Mouse (Mus musculus): ENCODE results near the gene Rbpjl. TPM values are rescaled to one million over a fixed set of nuclear protein-coding genes. Genes with fewer than 3 reads are reported as not detected.
A peak's percentile ranks its signal among the peaks of the same experiment; 100 is the strongest.

The Rbpjl gene
- polyA plus RNA-seq, 1 experiment from 2014 or later, result not detected

DNA sequence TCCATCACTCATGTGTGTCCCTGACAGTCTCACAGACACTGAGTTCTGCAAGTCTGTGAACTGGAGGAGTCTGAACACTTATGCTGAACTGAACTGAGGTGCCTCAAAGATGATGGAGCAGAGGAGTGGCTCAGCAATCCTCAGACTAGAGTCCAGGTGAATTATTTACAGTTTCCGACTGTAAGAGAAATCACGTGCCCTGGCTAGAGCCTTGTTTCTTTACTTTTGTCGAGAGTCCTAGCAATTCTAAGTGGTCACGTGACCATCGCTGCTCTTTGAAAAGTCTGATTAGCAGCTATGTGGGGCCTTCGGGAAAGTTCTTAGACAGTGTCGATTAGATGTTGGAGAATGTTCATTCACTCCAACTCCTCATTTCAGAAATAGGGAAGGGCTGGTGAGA is 55.0 kb downstream of the Rbpjl start:
- H3K4me1 ChIP-seq (ENCODE audit: control insufficient read depth, insufficient read depth, low read length), result peaks cover 16% of the 10 kb centered on the region
- no peak for ATAC-seq (ENCODE audit: low FRiP score, low TSS enrichment)
- no peak overlapping the region for H3K4me3 ChIP-seq (replicated peaks; ENCODE audit: low read depth, low read length)
- H3K9me3 ChIP-seq (ENCODE audit: control insufficient read depth, low read length), result no peaks in the 10 kb centered on the region
- no peak overlapping the region for H3K4me2 ChIP-seq (ENCODE audit: low read length)
- H3K27me3 ChIP-seq (ENCODE audit: control insufficient read depth, insufficient read depth, low read length), result no peaks in the 10 kb centered on the region
- peaks cover 4% of the 10 kb centered on the region; the same call in 1 of the 2 replicates for H3K36me3 ChIP-seq (ENCODE audit: control insufficient read depth, insufficient read depth, low read length)
- no peak overlapping the region for H3K27ac ChIP-seq (replicated peaks; ENCODE audit: low read depth, low read length)
- no peak for DNase-seq
- H3K9ac ChIP-seq (replicated peaks; ENCODE audit: low read length), result no peak overlapping the region
- WGBS, result 74% methylated on average over 7 of the region's 7 CpGs

DNA sequence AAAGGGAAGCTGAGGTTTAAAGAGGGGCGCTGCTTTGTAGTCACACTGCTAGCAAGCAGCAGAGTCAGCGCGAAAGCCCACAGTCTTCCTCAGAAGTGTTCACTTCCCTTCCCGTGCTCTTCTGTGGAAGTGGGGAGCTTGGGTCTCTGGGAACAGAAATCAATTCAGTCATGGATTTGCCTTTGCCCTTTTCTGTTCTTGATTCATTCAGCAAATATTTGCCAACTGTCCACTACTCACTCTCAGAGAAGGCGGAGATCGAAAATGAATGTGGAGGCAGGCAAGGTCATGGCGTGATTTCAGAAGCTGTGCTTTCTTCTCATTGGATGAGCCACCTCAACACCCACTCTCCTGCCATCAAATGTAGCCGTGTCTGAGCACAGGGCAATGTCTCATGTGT is 55.6 kb downstream of the Rbpjl start:
- H3K9ac ChIP-seq (replicated peaks; ENCODE audit: low read length), result no peak overlapping the region
- H3K4me3 ChIP-seq (replicated peaks; ENCODE audit: low read depth, low read length), result no peak overlapping the region
- H3K4me2 ChIP-seq (ENCODE audit: low read length), result no peak overlapping the region
- 86% methylated on average over 8 of the region's 8 CpGs for WGBS
- H3K27ac ChIP-seq (replicated peaks; ENCODE audit: low read depth, low read length), result no peak overlapping the region
- H3K9me3 ChIP-seq (ENCODE audit: control insufficient read depth, low read length), result no peaks in the 10 kb centered on the region
- H3K36me3 ChIP-seq (ENCODE audit: control insufficient read depth, insufficient read depth, low read length), result peaks cover 10% of the 10 kb centered on the region; the same call in 1 of the 2 replicates
- ATAC-seq (ENCODE audit: low FRiP score, low TSS enrichment) (no peak), DNase-seq (no peak)
- peaks cover 16% of the 10 kb centered on the region for H3K4me1 ChIP-seq (ENCODE audit: control insufficient read depth, insufficient read depth, low read length)
- H3K27me3 ChIP-seq (ENCODE audit: control insufficient read depth, insufficient read depth, low read length), result no peaks in the 10 kb centered on the region

DNA sequence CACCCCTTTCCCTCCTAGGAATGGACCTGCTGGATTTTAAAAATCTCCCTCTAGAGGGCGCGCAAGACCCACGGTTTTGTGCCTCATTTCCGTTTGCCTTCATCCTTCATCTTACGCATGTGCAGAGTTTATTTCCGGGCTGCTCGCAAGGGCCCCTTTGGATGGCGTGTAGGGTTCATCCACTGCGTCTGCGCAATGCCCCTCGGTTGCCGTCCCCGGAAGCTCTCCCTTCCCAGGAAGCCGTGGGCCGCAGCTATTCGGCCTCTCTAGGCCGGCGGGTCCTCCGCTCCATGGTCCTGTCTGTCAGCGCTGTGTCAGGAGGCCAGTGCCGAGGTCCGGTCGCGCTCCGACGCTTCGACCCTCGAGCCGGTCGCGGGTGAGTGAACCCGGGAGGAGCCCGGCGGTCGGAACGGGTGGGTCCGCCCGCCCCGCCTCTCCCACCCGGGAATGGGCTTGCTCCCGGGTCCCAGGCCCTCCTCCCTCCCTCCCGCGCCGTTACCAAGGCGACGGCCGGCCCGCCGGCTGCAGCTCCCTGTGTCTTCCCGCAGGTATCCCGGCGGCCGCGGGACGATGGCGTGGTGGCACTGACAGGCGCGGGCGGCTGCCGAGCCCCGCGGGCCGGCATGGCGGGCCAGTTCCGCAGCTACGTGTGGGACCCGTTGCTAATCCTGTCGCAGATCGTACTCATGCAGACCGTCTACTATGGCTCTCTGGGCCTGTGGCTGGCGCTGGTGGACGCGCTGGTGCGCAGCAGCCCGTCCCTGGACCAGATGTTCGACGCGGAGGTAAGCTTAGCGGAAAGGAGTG is 58.0 kb downstream of the Rbpjl start, which contains the start of gene Gm20458:
Gene Gm20458 (plus strand): TSS at position 223 of the 807 bp plus-strand sequence.
- peak; percentile 98 for DNase-seq
- ATAC-seq (ENCODE audit: low FRiP score, low TSS enrichment), result peak; percentile 98
- H3K4me3 ChIP-seq (replicated peaks; ENCODE audit: low read depth, low read length), result peak within 1 kb of the TSS; percentile 89
- peak within 1 kb of the TSS; percentile 94 for H3K27ac ChIP-seq (replicated peaks; ENCODE audit: low read depth, low read length)
- peak within 1 kb of the TSS; percentile 79 for H3K4me2 ChIP-seq (ENCODE audit: low read length)
- WGBS, result under 1% methylated on average over 79 of the region's 79 CpGs
- peaks cover 34% of the 10 kb centered on the region for H3K36me3 ChIP-seq (ENCODE audit: control insufficient read depth, insufficient read depth, low read length)
- no peaks in the 10 kb centered on the region for H3K27me3 ChIP-seq (ENCODE audit: control insufficient read depth, insufficient read depth, low read length)
- H3K9ac ChIP-seq (replicated peaks; ENCODE audit: low read length), result peak within 1 kb of the TSS; percentile 79
- H3K9me3 ChIP-seq (ENCODE audit: control insufficient read depth, low read length), result no peaks in the 10 kb centered on the region
- H3K4me1 ChIP-seq (ENCODE audit: control insufficient read depth, insufficient read depth, low read length), result peaks cover 16% of the 10 kb centered on the region

Small RNA genes within 50 kb of the gene (microRNA-seq; reads per million reads assigned to microRNA genes)
- not detected for gene Mir7678

Other genes with a start within 250 kb of the Rbpjl start
- 0.62 and 2.1 TPM in 2 replicates for gene Kcns1, start 232.0 kb upstream of the Rbpjl start, polyA plus RNA-seq (2014; fragmentation: Nextera tagmentation; extraction: Ambion mirVana)
- gene Wfdc5, start 220.4 kb upstream of the Rbpjl start, polyA plus RNA-seq (2014; fragmentation: Nextera tagmentation; extraction: Ambion mirVana), result not detected in 2 replicates
- not detected in 2 replicates for gene Wfdc12, start 212.5 kb upstream of the Rbpjl start, polyA plus RNA-seq (2014; fragmentation: Nextera tagmentation; extraction: Ambion mirVana)
- not detected in 2 replicates for gene Wfdc15a, start 203.0 kb upstream of the Rbpjl start, polyA plus RNA-seq (2014; fragmentation: Nextera tagmentation; extraction: Ambion mirVana)
- not detected in 2 replicates for gene Wfdc15b, start 181.5 kb upstream of the Rbpjl start, polyA plus RNA-seq (2014; fragmentation: Nextera tagmentation; extraction: Ambion mirVana)
- not detected in 2 replicates for gene Svs2, start 164.7 kb upstream of the Rbpjl start, polyA plus RNA-seq (2014; fragmentation: Nextera tagmentation; extraction: Ambion mirVana)
- gene Svs3b, start 146.5 kb upstream of the Rbpjl start, polyA plus RNA-seq (2014; fragmentation: Nextera tagmentation; extraction: Ambion mirVana), result not detected in 2 replicates
- gene Svs4, start 124.7 kb upstream of the Rbpjl start, polyA plus RNA-seq (2014; fragmentation: Nextera tagmentation; extraction: Ambion mirVana), result not detected in 2 replicates
- gene Svs3a, start 113.9 kb upstream of the Rbpjl start, polyA plus RNA-seq (2014; fragmentation: Nextera tagmentation; extraction: Ambion mirVana), result not detected in 2 replicates
- gene Svs6, start 86.4 kb upstream of the Rbpjl start, polyA plus RNA-seq (2014; fragmentation: Nextera tagmentation; extraction: Ambion mirVana), result not detected in 2 replicates
- gene Svs5, start 70.4 kb upstream of the Rbpjl start, polyA plus RNA-seq (2014; fragmentation: Nextera tagmentation; extraction: Ambion mirVana), result not detected in 2 replicates
- gene Slpi, start 14.0 kb upstream of the Rbpjl start, polyA plus RNA-seq (2014; fragmentation: Nextera tagmentation; extraction: Ambion mirVana), result not detected in 2 replicates
- gene Matn4, start 2.0 kb downstream of the Rbpjl start, polyA plus RNA-seq (2014; fragmentation: Nextera tagmentation; extraction: Ambion mirVana), result not detected in 2 replicates
- gene Sdc4, start 40.7 kb downstream of the Rbpjl start, polyA plus RNA-seq (2014; fragmentation: Nextera tagmentation; extraction: Ambion mirVana), result 2.4 and 4.9 TPM in 2 replicates
- 93.1 and 97.2 TPM in 2 replicates for gene Sys1, start 53.8 kb downstream of the Rbpjl start, polyA plus RNA-seq (2014; fragmentation: Nextera tagmentation; extraction: Ambion mirVana)
- gene Gm20458, start 57.8 kb downstream of the Rbpjl start, polyA plus RNA-seq (2014; fragmentation: Nextera tagmentation; extraction: Ambion mirVana), result 3.4 and 5.1 TPM in 2 replicates
- gene Trp53tg5, start 70.6 kb downstream of the Rbpjl start, polyA plus RNA-seq (2014; fragmentation: Nextera tagmentation; extraction: Ambion mirVana), result not detected in 2 replicates
- 11.4 and 11.8 TPM in 2 replicates for gene Dbndd2, start 83.0 kb downstream of the Rbpjl start, polyA plus RNA-seq (2014; fragmentation: Nextera tagmentation; extraction: Ambion mirVana)
- gene Pigt, start 94.4 kb downstream of the Rbpjl start, polyA plus RNA-seq (2014; fragmentation: Nextera tagmentation; extraction: Ambion mirVana), result 98.9 and 115 TPM in 2 replicates
- gene Wfdc2, start 159.3 kb downstream of the Rbpjl start, polyA plus RNA-seq (2014; fragmentation: Nextera tagmentation; extraction: Ambion mirVana), result 0.61 and 1.2 TPM in 2 replicates
- gene Spint3, start 170.3 kb downstream of the Rbpjl start, polyA plus RNA-seq (2014; fragmentation: Nextera tagmentation; extraction: Ambion mirVana), result not detected in 2 replicates
- gene Wfdc6a, start 182.3 kb downstream of the Rbpjl start, polyA plus RNA-seq (2014; fragmentation: Nextera tagmentation; extraction: Ambion mirVana), result not detected in 2 replicates
- gene Eppin, start 190.5 kb downstream of the Rbpjl start, polyA plus RNA-seq (2014; fragmentation: Nextera tagmentation; extraction: Ambion mirVana), result not detected in 2 replicates
- not detected in 2 replicates for gene Wfdc6b, start 210.4 kb downstream of the Rbpjl start, polyA plus RNA-seq (2014; fragmentation: Nextera tagmentation; extraction: Ambion mirVana)
- gene Wfdc8, start 210.5 kb downstream of the Rbpjl start, polyA plus RNA-seq (2014; fragmentation: Nextera tagmentation; extraction: Ambion mirVana), result not detected in 2 replicates
- not detected in 2 replicates for gene Wfdc16, start 235.7 kb downstream of the Rbpjl start, polyA plus RNA-seq (2014; fragmentation: Nextera tagmentation; extraction: Ambion mirVana)

Data from midbrain, embryonic 14.5 days (tissue).